Mouse (Mus musculus) cortical plate, adult 2 months (tissue): ENCODE data around the gene 1700066M21Rik. TPM values are rescaled to one million over a fixed set of nuclear protein-coding genes. Genes with fewer than 3 reads are reported as not detected.

Experiments used
- H3K27ac ChIP-seq: fragments of 200-500 bp; 2 replicates; pipeline ENCODE4 v1.5.1; 2012; ENCODE audit warnings: low read length, control low read depth, inconsistent platforms; ENCODE audit not compliant: insufficient read depth
- H3K4me1 ChIP-seq: fragments of 200-500 bp; 2 replicates; pipeline ENCODE4 v1.6.1; 2011; ENCODE audit warnings: low read length; ENCODE audit not compliant: control insufficient read depth, insufficient read depth
- H3K4me3 ChIP-seq: fragments of 200-500 bp; 2 replicates; pipeline ENCODE4 v1.5.1; 2011; ENCODE audit warnings: mild to moderate bottlenecking, low read length, control low read depth; ENCODE audit not compliant: insufficient read depth
- CTCF ChIP-seq: fragments of 200-500 bp; IDR thresholded peaks from 2 replicates; pipeline ENCODE4 v1.5.1; 2011; ENCODE audit warnings: mild to moderate bottlenecking, control low read depth, low read length; ENCODE audit not compliant: insufficient read depth; ENCODE audit errors: extremely low read depth
- POLR2A ChIP-seq: fragments of 200-500 bp; IDR thresholded peaks from 2 replicates; pipeline ENCODE4 v1.6.1; 2011; ENCODE audit warnings: mild to moderate bottlenecking, low read length, control low read depth; ENCODE audit not compliant: insufficient read depth; ENCODE audit errors: extremely low read depth
- polyA plus RNA-seq: library from polyadenylated mRNA; depleted of rRNA; stranded (reverse); fragments of >200 nt; gene quantifications from 2 replicates; pipeline ENCODE4 v1.2.3, GENCODE M21; 2012; rRNA removed

The 1700066M21Rik gene
- polyA plus RNA-seq, 1 experiment, result 19.9 TPM

DNA sequence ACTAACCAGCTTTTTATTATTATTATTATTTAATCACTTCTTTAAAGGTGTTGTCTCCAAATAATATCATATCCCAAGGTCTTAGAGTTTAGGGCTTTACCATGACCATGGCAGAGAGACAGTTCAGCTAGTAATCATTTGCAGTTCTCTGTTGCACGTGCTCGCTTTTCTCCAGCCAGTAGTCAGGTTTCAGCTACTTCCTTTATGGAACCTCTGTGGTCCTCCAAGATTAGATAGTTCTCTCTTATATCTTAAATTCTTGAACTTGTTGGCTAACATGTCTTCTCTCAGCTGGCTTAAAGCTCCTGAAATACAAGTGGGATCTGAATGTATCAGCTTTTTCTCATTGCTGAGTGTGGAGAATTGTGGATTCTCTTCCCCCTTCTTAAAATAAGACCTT lies 31.6 kb downstream of the 1700066M21Rik start:
- Histone ChIP-seq H3K4me1 (peaks cover 5% of the 10 kb centered on the region; the same call in 1 of the 2 replicates), H3K4me3 (no peak overlapping the region; the same call in 1 of the 2 replicates), H3K27ac (no peak overlapping the region)
- TF ChIP-seq CTCF (no peak), POLR2A (no peak)

DNA sequence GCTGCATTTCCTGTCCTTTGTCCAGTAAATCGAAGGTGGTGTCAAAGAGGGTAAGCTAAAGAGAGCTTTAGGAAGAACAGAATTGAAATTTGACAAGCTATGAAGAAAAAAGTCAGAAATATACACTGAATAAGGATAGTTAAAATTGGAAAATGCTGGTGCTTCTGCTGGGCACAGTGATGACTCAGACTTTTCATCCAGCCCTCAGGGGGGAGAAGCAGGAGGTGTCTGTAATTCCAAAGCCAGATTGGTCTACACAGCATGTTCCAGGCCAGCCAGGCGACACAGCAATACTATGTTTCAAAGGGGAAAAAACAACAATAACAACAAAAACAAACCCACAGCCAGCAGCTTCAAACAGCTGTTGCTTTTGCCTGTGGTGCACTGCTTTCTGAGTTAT lies 36.0 kb downstream of the 1700066M21Rik start:
- H3K27ac ChIP-seq, result no peak overlapping the region

DNA sequence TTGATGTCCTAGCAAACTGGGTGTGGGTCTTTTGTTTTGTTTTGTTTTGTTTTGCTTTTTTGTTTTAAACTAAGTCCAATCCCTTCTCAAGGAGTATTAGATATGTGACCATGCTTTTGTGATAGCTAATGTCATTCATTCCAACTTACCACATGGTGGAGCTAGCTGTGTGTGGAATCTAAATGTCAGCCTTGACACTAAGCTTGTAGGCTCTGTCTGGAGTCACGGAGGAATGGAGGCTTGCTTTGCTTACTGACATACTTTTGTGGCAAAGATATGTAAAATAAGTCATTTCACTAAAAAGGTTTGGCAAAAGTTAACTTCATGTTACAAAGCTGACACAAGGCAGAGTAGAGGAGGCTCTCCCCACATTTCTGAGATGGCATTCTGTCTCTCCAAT lies 46.3 kb downstream of the 1700066M21Rik start:
- H3K4me1 ChIP-seq, result no peaks in the 10 kb centered on the region
- no peak overlapping the region for H3K4me3 ChIP-seq
- no peak for TF ChIP-seq POLR2A
- peak; percentile 75 for TF ChIP-seq CTCF
- H3K27ac ChIP-seq, result no peak overlapping the region

More for the DNA sequence above, 36.0 kb downstream of the 1700066M21Rik start:
- no peak overlapping the region for H3K4me3 ChIP-seq
- H3K4me1 ChIP-seq, result no peaks in the 10 kb centered on the region; the same call in 1 of the 2 replicates
- TF ChIP-seq POLR2A, result no peak
- no peak for TF ChIP-seq CTCF

DNA sequence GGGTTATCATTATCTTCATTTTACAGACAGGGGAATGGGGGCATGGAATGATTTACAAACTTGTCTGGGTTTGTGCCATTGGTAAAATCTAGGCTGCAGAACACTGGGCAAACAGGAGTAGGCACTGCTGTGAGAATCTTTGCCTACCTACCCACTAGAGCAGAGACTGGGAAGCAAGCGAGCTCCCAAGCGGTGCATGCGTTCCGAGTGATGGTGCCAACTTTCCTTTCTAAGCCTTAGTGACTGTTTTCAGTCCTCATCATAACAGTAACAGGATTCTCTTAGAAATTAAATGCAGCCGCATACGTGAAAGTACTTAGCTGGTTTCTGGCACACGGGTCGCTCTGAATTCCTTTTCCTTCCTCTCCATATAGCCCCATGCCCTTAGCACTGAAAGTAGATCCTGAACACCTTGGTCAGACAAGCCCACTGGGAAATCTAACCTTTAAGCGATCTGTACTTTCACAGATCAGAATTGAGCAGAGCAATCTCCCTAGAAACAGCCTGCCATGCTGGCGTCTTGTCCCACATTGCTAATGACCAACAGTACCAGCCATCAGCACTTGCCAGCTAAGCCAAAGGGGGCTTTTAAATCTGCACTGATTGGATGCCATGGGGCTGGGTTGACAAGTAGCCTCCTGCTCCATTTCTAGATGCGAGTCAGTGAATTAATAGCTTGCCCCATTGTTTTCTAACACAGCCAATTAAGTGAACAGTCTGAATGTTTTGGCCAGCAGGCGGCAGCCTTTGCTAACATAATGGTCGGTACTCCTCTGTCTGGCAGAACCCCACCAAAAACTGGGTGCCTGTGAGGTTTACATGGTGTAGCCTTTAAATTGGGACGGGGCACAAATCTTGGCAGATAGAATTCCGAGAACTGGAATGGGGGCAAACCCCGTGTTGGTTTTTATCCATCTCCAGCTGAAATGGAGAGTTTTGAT lies 51.2 kb downstream of the 1700066M21Rik start:
- peak overlapping the region; percentile 12 for H3K4me3 ChIP-seq
- TF ChIP-seq CTCF (peak; percentile 85), POLR2A (no peak)
- H3K27ac ChIP-seq, result no peak overlapping the region
- H3K4me1 ChIP-seq, result no peaks in the 10 kb centered on the region

DNA sequence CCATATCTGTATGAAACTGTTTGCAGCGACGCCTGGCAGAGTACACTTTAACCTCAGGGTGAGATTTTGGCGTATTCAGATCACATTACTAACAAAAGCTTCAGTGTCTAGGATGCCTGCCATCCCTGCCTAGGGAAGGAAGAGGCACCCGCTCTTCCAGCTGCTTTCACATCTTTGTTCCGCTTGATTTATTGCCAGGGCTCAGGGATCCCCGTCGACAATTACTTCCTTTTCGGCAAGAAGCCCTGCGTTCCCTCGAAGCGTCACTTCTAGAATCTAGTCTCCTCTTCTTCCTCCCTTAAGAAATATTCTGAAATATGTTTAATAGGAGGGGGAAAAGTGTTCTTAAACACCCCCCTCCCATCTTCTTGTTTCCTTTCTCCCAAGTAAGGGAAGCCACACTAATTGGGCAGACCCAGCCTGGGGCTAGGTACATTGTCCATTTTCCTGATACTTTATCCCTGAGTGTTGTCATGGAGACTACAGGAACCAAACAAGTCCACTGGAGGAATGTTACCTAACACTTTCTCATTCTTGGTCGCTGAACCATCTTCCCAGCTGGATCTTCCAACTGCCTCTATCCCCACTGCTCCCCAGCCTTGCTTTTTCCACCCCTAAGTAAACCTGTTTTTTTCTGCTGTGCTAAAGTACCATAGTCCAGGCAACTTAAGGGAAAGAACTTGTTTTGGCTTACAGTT lies 52.5 kb downstream of the 1700066M21Rik start:
- no peak overlapping the region for H3K4me3 ChIP-seq
- H3K27ac ChIP-seq, result no peak overlapping the region
- TF ChIP-seq POLR2A, result no peak
- TF ChIP-seq CTCF, result no peak
- no peaks in the 10 kb centered on the region for H3K4me1 ChIP-seq

DNA sequence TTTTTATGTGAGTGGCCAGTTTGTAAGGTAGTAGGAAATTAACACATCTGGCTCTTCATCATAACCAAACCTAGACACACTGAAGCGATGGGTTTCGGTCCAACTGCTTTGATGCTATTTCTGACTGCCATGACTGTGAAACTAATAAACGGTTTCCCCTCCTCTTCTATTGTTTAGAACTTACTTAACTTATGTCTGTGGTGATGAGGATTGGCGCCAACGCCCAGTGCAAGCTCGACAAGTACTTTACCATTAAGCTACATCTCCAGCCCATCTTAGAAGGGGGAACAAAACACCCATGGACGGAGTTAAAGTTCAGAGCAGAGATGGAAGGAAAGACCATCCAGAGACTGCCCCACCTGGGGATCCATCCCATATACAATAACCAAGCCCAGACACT lies 55.7 kb downstream of the 1700066M21Rik start:
- no peak overlapping the region for H3K27ac ChIP-seq
- TF ChIP-seq POLR2A (no peak), CTCF (no peak)
- H3K4me3 ChIP-seq, result no peak overlapping the region
- peaks cover 1% of the 10 kb centered on the region; the same call in 1 of the 2 replicates for H3K4me1 ChIP-seq

Other genes with a start within 250 kb of the 1700066M21Rik start
- 10.2 and 10.6 TPM in 2 replicates for gene Maip1, start 28.7 kb downstream of the 1700066M21Rik start, polyA plus RNA-seq
- 31.1 and 33.5 TPM in 2 replicates for gene Tyw5, start 29.5 kb downstream of the 1700066M21Rik start, polyA plus RNA-seq